Mouse (Mus musculus) megakaryocyte, embryonic 14.5 days (primary cell): Measurements from ENCODE around the gene Rims4. TPM values are rescaled to one million over a fixed set of nuclear protein-coding genes. Genes with fewer than 3 reads are reported as not detected.

Experiments
- H3K27me3 ChIP-seq: replicated peaks from 2 replicates; pipeline ENCODE3; 2012; ENCODE audit warnings: inconsistent platforms
- H3K36me3 ChIP-seq: replicated peaks from 2 replicates; pipeline ENCODE3; 2012; ENCODE audit warnings: low read length, inconsistent platforms, mixed read lengths
- H3K4me1 ChIP-seq: 2 replicates; pipeline ENCODE4 v1.6.1; 2012; ENCODE audit warnings: inconsistent platforms
- H3K4me3 ChIP-seq: replicated peaks from 2 replicates; pipeline ENCODE3; 2012; ENCODE audit warnings: moderate library complexity, mild to moderate bottlenecking, inconsistent platforms
- H3K9me3 ChIP-seq: 2 replicates; pipeline ENCODE4 v1.6.1; 2012; ENCODE audit warnings: inconsistent platforms
- FLI1 ChIP-seq: IDR thresholded peaks from 2 replicates; pipeline ENCODE4 v1.6.1; 2012; ENCODE audit warnings: low read length, inconsistent platforms, mixed read lengths
- GATA1 ChIP-seq: IDR thresholded peaks from 3 replicates; pipeline ENCODE4 v1.6.1; 2012; ENCODE audit warnings: mixed read lengths, low read length, inconsistent platforms, borderline replicate concordance
- polyA plus RNA-seq: library from polyadenylated mRNA; stranded (reverse); fragments of >175 nt; gene quantifications from 2 replicates; pipeline ENCODE4 v1.2.3, GENCODE M21; 2012; ENCODE audit warnings: low replicate concordance; ENCODE audit not compliant: insufficient read depth

Gene Rims4
- polyA plus RNA-seq, 1 experiment = not detected

DNA sequence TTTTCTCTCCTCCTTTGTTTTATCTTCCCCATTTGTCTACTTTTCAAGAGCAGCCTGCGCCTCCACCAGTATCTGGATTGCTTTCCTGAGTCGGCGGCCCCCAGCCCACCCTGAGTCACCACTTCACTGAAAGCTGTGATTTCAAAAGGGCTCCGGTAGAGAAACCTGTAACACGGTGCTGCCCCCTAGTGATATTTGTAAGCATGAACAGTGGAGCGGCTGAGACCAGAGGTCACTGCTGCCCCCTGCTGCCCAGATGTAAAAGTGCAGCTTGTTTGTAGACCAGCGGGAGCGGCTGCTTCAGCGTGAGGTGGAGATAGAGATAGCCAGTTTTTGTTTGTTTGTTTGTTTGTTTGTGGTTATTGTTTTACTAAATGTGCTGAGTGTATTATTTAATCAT is 80.4 kb downstream of the Rims4 start:
- TF ChIP-seq GATA1 (no peak), FLI1 (no peak)
- Histone ChIP-seq H3K27me3 (peaks cover 44% of the 10 kb centered on the region), H3K4me1 (peaks cover 3% of the 10 kb centered on the region; the same call in 1 of the 2 replicates), H3K9me3 (no peaks in the 10 kb centered on the region), H3K4me3 (no peak overlapping the region), H3K36me3 (no peaks in the 10 kb centered on the region)

DNA sequence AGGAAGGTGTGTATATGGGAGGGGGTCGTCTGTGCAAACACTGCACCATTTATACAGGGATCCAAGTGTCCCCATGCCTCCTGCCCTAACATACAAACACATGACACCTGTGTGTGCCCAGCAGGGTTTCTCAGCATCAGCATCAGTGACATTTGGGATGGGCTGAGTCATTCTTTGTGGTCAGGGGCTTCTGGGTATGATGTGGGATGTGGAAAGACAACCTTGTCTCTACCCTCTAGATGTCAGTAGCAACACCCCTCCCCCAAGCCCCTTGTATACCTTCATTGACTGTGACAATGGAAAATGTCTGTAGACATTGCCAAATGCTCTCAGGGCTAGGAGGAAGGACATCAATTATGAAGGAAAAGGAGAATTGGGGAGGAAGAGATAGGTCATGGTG is 87.3 kb downstream of the Rims4 start:
- TF ChIP-seq FLI1 (no peak), GATA1 (no peak)
- H3K4me1 ChIP-seq = peaks cover 14% of the 10 kb centered on the region
- no peaks in the 10 kb centered on the region for H3K9me3 ChIP-seq
- H3K27me3 ChIP-seq = peaks cover 42% of the 10 kb centered on the region
- no peak overlapping the region for H3K4me3 ChIP-seq
- no peaks in the 10 kb centered on the region for H3K36me3 ChIP-seq

DNA sequence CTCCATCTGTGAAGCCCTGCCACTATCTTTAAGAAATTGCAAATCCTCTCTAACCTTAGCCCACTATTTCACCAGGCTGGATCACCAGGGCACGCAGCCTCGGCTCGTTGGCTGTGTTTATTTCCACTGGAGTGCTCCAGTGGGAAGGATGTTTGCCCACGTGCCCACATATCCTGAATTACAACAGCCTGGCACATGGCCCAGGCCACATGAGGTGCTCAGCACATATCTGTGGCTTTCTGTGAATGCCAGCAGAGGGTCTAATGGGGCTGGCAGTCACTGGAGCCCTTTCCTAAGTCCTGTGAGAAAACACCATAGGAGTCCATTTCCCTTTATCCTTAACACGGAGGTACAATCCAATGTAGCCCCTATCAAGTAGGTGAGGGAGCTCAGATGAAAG is 92.0 kb downstream of the Rims4 start:
- TF ChIP-seq FLI1 = no peak
- TF ChIP-seq GATA1 = no peak
- no peaks in the 10 kb centered on the region for H3K9me3 ChIP-seq
- no peak overlapping the region for H3K4me3 ChIP-seq
- no peaks in the 10 kb centered on the region for H3K36me3 ChIP-seq
- peaks cover 15% of the 10 kb centered on the region for H3K4me1 ChIP-seq
- peaks cover 61% of the 10 kb centered on the region for H3K27me3 ChIP-seq

DNA sequence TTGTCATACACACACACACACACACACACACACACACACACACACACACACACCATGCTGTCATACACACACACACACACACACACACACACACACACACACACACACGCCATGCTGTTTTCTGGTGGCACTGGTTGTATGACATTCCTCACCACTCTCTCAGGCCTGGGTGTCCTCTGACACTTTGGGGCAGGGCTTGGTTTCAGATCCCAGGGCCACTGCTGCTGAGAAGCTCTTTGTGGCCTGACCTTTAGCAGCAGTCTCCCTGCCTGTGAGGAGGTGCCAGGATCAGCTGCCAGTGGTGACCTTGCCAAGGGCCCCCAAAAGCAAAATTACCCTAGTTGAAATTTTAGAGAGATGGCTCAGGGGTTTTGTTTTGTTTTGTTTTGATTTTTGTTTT is 92.6 kb downstream of the Rims4 start:
- no peaks in the 10 kb centered on the region for H3K9me3 ChIP-seq
- H3K4me3 ChIP-seq = no peak overlapping the region
- peaks cover 67% of the 10 kb centered on the region for H3K27me3 ChIP-seq
- no peaks in the 10 kb centered on the region for H3K36me3 ChIP-seq
- peaks cover 14% of the 10 kb centered on the region for H3K4me1 ChIP-seq
- no peak for TF ChIP-seq FLI1
- TF ChIP-seq GATA1 = no peak

DNA sequence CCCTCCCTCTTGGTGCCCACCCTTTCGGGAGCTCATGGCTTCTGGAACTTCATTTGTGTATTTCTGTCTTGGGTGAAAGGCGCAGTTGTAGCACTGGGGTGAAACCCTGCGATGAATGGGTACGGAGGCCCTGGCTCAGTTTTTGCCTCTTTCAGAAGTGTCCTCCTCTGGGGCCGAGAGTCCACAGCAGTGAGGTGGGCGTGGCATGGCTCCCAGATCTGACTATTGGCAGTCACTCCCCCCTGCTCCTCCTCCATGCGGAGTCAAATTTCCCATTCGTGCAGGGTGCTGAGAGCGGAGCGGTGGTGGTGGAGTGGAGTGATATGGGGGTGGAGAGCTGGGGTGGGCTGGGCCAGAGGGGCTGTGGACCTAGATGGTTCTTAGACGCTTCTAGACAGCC is 94.7 kb downstream of the Rims4 start:
- Histone ChIP-seq H3K36me3 (no peaks in the 10 kb centered on the region), H3K27me3 (peaks cover 79% of the 10 kb centered on the region), H3K4me1 (peaks cover 22% of the 10 kb centered on the region), H3K9me3 (no peaks in the 10 kb centered on the region), H3K4me3 (no peak overlapping the region)
- no peak for TF ChIP-seq FLI1
- TF ChIP-seq GATA1 = no peak

DNA sequence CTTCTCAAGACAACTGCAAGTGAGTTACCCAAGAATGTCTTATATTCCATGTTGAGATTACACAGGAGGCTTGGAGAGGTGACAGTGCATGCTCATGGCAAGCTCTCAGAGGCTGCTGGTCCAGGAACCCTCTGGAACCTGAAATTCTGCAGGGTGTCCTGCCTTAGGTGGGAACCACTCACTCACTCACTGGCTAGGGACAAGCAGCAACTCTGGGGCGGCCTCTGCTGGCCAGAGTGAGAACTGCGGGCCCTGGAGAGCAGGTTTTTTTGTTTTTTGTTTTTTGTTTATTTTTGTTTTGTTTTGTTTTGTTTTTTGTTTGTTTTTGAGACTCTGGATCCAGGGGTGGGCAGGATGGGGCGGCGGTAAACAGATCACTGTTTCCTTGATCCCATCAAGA is 95.2 kb downstream of the Rims4 start:
- Histone ChIP-seq H3K4me3 (no peak overlapping the region), H3K9me3 (no peaks in the 10 kb centered on the region), H3K36me3 (no peaks in the 10 kb centered on the region), H3K4me1 (peaks cover 22% of the 10 kb centered on the region), H3K27me3 (peaks cover 77% of the 10 kb centered on the region)
- TF ChIP-seq FLI1 = no peak
- no peak for TF ChIP-seq GATA1

DNA sequence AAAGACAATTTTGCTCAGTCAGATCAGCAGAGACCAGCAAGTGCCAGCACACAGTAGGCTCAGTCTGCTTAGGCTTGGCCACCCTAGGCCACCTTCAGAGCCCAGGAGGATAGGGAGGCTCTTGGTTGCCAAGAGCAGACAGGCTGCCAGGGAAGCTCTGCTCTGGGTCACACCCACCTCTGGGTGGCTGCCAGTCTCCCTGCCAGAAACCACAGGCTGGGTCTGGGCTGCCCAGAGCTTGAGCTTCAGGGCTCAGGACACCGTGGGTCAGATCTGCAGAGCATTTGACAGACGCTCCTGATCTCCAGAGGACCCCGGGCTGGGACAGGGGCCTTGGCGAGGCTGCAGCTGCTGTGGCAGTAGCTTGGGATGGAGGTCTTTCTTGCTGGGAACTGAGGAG is 97.9 kb downstream of the Rims4 start, which contains the start of gene Ccn5:
Ccn5 (plus strand) TSS at position 255 of the 400 bp plus-strand sequence.
- H3K27me3 ChIP-seq = peaks cover 82% of the 10 kb centered on the region
- H3K9me3 ChIP-seq = no peaks in the 10 kb centered on the region; the same call in 1 of the 2 replicates

DNA sequence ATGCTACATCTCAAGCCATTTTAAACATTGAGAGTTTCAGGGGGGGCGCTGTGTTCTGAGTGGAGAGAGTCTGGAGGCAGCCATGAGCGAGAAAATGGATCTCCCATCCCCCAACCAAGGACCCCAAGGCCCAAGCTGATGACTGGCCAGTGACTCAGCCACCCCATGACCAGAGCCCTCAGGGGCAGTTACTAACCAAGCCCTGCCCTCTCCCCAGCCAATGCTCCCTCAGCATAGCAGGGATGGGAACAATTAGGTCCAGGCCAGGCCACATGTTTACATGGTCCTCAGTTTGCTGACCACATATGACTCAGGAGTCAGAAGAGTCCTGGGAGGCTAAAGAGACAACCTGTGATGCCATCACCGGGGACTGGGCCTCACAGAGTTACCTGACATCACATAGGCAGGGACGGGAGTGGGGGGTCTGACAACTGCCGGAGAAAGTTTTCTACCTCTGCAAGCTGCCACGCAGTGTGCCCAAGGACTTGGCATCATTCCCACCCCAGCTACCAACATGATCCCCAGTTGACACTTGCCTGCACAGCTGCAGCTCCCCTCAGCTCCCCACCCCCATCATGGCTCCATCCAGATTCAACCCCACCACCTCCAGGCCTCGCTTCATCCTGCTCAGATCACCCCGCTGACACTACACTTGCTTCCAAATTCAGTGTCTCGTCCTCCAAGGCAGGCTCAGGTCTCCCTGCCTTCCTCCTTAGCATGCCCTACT is 103.6 kb downstream of the Rims4 start:
- no peaks in the 10 kb centered on the region; the same call in 1 of the 2 replicates for H3K9me3 ChIP-seq
- no peak for TF ChIP-seq GATA1
- TF ChIP-seq FLI1 = no peak
- H3K27me3 ChIP-seq = peaks cover 67% of the 10 kb centered on the region

More for the DNA sequence above, 97.9 kb downstream of the Rims4 start, which contains the start of gene Ccn5:
- no peak within 1 kb of the TSS for H3K4me3 ChIP-seq
- H3K36me3 ChIP-seq = no peaks in the 10 kb centered on the region
- TF ChIP-seq FLI1 = no peak
- no peak for TF ChIP-seq GATA1
- peaks cover 22% of the 10 kb centered on the region for H3K4me1 ChIP-seq

DNA sequence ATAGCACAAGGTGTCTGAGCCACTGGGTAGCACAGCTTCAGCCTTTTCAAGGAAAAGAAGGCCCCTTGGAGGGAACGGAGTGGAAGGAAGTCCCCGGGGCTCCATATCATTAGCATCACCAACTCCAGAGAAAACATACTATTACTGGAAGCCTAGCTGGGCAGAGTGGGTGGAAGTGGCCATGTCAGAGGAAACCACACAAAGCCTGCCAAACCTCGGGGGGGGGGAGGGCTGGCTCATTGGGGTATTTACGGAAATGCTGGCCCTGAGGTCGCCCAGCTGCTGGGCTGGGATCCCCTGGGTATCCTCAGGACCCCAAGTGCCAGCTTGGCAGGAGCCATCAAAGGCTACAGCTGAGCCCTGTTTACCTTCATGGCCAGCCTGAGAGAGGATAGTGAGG is 105.4 kb downstream of the Rims4 start:
- no peak for TF ChIP-seq FLI1
- no peak for TF ChIP-seq GATA1
- peaks cover 71% of the 10 kb centered on the region for H3K27me3 ChIP-seq
- H3K4me3 ChIP-seq = peak overlapping the region; percentile 47
- H3K9me3 ChIP-seq = no peaks in the 10 kb centered on the region; the same call in 1 of the 2 replicates
- no peaks in the 10 kb centered on the region for H3K36me3 ChIP-seq
- H3K4me1 ChIP-seq = peaks cover 43% of the 10 kb centered on the region

More for the DNA sequence above, 103.6 kb downstream of the Rims4 start:
- no peaks in the 10 kb centered on the region for H3K36me3 ChIP-seq
- no peak overlapping the region for H3K4me3 ChIP-seq
- H3K4me1 ChIP-seq = peaks cover 43% of the 10 kb centered on the region

Other genes with a start within 250 kb of the Rims4 start
- gene Ada, start 168.4 kb downstream of the Rims4 start, polyA plus RNA-seq = 6.1 and 21.4 TPM in 2 replicates
- gene Ccn5, start 97.8 kb downstream of the Rims4 start, polyA plus RNA-seq = not detected in 2 replicates
- gene Kcnk15, start 65.0 kb downstream of the Rims4 start, polyA plus RNA-seq = not detected in 2 replicates
- gene Ywhab, start 76.3 kb upstream of the Rims4 start, polyA plus RNA-seq = 18.6 and 40.5 TPM in 2 replicates
- gene Pabpc1l, start 106.8 kb upstream of the Rims4 start, polyA plus RNA-seq = not detected in 2 replicates
- gene Stk4, start 151.6 kb upstream of the Rims4 start, polyA plus RNA-seq = 3.1 and 31.1 TPM in 2 replicates
- 17.4 and 20.5 TPM in 2 replicates for gene Tomm34, start 152.5 kb upstream of the Rims4 start, polyA plus RNA-seq